Mouse (Mus musculus): ENCODE measurements around the gene Galnt15. TPM values are rescaled to one million over a fixed set of nuclear protein-coding genes. Genes with fewer than 3 reads are reported as not detected.
A peak's percentile ranks its signal among the peaks of the same experiment; 100 is the strongest.

The Galnt15 gene
- polyA plus RNA-seq, 1 experiment from 2014 or later: 0.42 TPM

DNA sequence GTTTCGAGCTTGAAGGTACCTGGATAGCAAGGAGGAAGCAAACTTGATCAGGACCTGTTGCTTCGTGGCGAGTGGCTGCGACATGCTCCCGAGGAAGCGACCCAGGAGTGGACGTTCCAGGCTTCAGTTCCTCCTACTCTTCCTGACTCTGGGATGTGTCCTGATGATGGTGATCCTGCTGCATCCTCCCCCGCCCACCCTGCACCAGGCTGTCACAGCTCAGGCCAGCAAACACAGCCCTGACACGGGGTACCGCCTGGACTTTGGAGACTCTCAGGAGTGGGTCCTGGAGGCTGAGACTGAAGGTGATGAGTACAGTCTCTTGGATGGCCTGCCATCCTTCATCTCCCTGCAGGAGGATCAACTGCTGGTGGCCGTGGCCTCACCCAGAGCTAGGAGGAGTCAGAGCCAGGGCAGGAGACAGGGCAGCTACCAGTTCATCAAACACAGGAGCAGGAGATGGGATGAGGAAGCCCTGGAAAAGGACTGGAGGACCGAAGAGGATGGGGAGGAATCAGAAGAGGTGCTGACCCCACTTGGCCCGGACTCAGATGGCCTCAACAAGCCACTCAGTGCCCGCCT lies 713 bp downstream of the Galnt15 start:
- WGBS: 72% methylated on average over 14 of the region's 14 CpGs
- Histone ChIP-seq H3K9me3 (ENCODE audit: control insufficient read depth) (no peaks in the 10 kb centered on the region), H3K4me3 (ENCODE audit: low read depth, low read length) (no peak overlapping the region), H3K4me1 (replicated peaks; ENCODE audit: control insufficient read depth, insufficient read depth, low read length) (no peaks in the 10 kb centered on the region; the same call in 1 of the 2 replicates), H3K27me3 (replicated peaks; ENCODE audit: control insufficient read depth, insufficient read depth, low read length) (no peaks in the 10 kb centered on the region), H3K36me3 (ENCODE audit: control insufficient read depth, insufficient read depth) (no peaks in the 10 kb centered on the region), H3K9ac (ENCODE audit: low read depth, low read length) (no peak overlapping the region), H3K4me2 (replicated peaks; ENCODE audit: low read depth) (peak overlapping the region; percentile 30; the same call in 1 of the 2 replicates), H3K27ac (ENCODE audit: low read depth, low read length) (no peak overlapping the region)
- no peak for ATAC-seq
- TF ChIP-seq CTCF (IDR thresholded peaks at IDR 0.05; ENCODE audit: low read depth): no peak

DNA sequence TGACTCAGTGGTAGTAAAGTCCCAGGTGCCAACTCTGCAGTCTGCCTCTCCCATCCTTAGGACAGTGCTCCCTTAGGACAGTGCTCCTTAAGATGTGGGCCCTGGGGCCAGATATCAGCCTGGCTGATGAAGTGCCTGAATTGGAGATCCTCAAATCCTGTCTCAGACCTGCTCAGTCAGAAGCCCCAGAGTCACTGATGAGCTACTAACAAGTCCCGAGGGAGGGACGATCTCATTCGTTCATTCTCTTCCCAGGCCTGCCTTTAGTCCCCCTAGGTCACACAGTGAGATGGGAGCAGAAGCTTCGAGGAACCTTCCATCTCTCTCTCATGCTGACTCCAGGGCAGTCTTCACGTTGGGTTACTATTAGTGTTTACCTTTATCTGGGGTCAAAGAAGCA lies 1.3 kb downstream of the Galnt15 start:
- ATAC-seq: no peak
- Histone ChIP-seq H3K9ac (ENCODE audit: low read depth, low read length) (no peak overlapping the region), H3K9me3 (ENCODE audit: control insufficient read depth) (no peaks in the 10 kb centered on the region), H3K27me3 (replicated peaks; ENCODE audit: control insufficient read depth, insufficient read depth, low read length) (no peaks in the 10 kb centered on the region), H3K4me3 (ENCODE audit: low read depth, low read length) (no peak overlapping the region), H3K27ac (ENCODE audit: low read depth, low read length) (no peak overlapping the region), H3K36me3 (ENCODE audit: control insufficient read depth, insufficient read depth) (no peaks in the 10 kb centered on the region), H3K4me2 (replicated peaks; ENCODE audit: low read depth) (no peak overlapping the region), H3K4me1 (replicated peaks; ENCODE audit: control insufficient read depth, insufficient read depth, low read length) (no peaks in the 10 kb centered on the region; the same call in 1 of the 2 replicates)
- no peak for TF ChIP-seq CTCF (IDR thresholded peaks at IDR 0.05; ENCODE audit: low read depth)
- WGBS: 79% methylated on average over 5 of the region's 5 CpGs

DNA sequence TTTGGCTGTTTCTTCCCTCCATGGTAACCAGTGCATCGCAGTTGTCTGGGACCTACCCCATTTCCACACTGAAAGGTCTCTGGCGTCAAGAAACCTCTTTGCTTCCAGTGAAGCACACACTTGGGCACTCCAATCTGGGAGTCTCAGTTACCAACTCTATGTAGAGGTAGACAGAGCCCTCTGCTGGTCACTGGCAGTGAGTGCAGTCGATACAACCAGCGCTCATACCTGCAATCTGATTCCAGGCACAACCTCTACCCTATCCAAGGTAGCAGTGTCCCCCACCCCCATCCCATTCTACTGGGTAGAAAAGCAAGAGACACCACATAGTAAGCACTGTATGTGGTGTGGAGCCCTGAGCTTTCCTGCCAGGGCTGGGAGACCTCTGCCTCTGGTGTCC lies 3.7 kb downstream of the Galnt15 start:
- H3K27me3 ChIP-seq (replicated peaks; ENCODE audit: control insufficient read depth, insufficient read depth, low read length): no peaks in the 10 kb centered on the region
- H3K4me3 ChIP-seq (ENCODE audit: low read depth, low read length): no peak overlapping the region
- no peak overlapping the region for H3K27ac ChIP-seq (ENCODE audit: low read depth, low read length)
- H3K4me2 ChIP-seq (replicated peaks; ENCODE audit: low read depth): no peak overlapping the region
- WGBS: 11% methylated on average over 4 of the region's 4 CpGs
- H3K9me3 ChIP-seq (ENCODE audit: control insufficient read depth): no peaks in the 10 kb centered on the region
- ATAC-seq: 0 out of 2 replicates have a peak, but pooled peaks have one; percentile 28
- H3K4me1 ChIP-seq (replicated peaks; ENCODE audit: control insufficient read depth, insufficient read depth, low read length): no peaks in the 10 kb centered on the region; the same call in 1 of the 2 replicates
- H3K36me3 ChIP-seq (ENCODE audit: control insufficient read depth, insufficient read depth): no peaks in the 10 kb centered on the region
- H3K9ac ChIP-seq (ENCODE audit: low read depth, low read length): no peak overlapping the region
- peak; percentile 94 for TF ChIP-seq CTCF (IDR thresholded peaks at IDR 0.05; ENCODE audit: low read depth)

DNA sequence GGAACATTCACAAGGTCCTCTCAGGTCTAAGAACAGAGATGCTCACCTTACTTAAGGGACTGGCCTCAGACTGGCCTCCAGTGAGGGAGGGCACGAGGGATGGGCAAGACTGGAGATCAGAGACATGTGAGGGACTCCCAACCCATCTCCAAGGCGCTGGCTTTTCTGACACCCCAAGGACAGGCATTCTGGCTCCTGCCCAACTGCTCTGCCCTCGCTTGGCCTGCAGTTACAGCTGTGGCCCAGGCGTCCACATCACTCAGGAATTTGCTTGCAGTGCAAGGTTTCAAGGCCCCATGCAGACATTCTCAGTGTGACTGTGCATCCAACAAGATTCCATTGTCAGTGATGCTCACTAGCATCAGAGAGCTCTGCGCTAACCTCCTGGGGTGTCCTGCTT lies 7.7 kb downstream of the Galnt15 start:
- H3K9me3 ChIP-seq (ENCODE audit: control insufficient read depth): no peaks in the 10 kb centered on the region
- no peak overlapping the region for H3K27ac ChIP-seq (ENCODE audit: low read depth, low read length)
- WGBS: 74% methylated on average over 5 of the region's 5 CpGs
- no peaks in the 10 kb centered on the region for H3K4me1 ChIP-seq (replicated peaks; ENCODE audit: control insufficient read depth, insufficient read depth, low read length)
- H3K4me2 ChIP-seq (replicated peaks; ENCODE audit: low read depth): no peak overlapping the region
- no peak overlapping the region for H3K9ac ChIP-seq (ENCODE audit: low read depth, low read length)
- no peak for ATAC-seq
- no peaks in the 10 kb centered on the region for H3K27me3 ChIP-seq (replicated peaks; ENCODE audit: control insufficient read depth, insufficient read depth, low read length)
- no peak overlapping the region for H3K4me3 ChIP-seq (ENCODE audit: low read depth, low read length)
- no peak for TF ChIP-seq CTCF (IDR thresholded peaks at IDR 0.05; ENCODE audit: low read depth)
- no peaks in the 10 kb centered on the region for H3K36me3 ChIP-seq (ENCODE audit: control insufficient read depth, insufficient read depth)

DNA sequence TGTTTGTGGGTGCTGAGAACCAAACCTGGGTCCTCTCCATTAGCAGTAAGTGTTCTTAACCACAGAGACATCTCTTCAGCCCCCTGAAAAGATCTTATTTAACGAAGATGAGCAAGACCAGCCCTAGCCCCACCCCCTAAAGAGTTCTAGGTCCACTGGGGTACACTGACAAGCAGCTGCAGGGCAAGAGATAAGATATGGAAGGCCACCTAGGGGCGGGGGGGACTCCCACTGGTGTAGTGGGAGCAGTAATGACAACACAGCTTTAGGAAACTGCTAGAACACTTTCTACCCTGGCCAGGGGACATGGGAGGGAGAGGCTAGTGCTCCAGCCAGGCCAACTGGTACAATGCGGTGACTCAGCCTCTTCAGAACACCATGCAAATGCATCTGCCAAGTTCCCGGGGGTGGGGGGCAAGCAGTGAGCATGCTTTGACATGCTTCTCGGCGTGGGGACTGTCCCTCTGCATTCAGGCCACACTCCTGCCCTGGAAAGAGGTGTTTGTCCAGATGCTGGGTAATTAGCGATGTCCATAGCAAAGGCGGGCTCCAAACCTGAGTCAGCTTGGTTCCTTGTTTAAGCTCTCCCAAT lies 9.0 kb downstream of the Galnt15 start:
- Histone ChIP-seq H3K9ac (ENCODE audit: low read depth, low read length) (no peak overlapping the region), H3K4me1 (replicated peaks; ENCODE audit: control insufficient read depth, insufficient read depth, low read length) (no peaks in the 10 kb centered on the region), H3K4me2 (replicated peaks; ENCODE audit: low read depth) (no peak overlapping the region), H3K27me3 (replicated peaks; ENCODE audit: control insufficient read depth, insufficient read depth, low read length) (no peaks in the 10 kb centered on the region), H3K4me3 (ENCODE audit: low read depth, low read length) (no peak overlapping the region), H3K27ac (ENCODE audit: low read depth, low read length) (no peak overlapping the region), H3K36me3 (ENCODE audit: control insufficient read depth, insufficient read depth) (no peaks in the 10 kb centered on the region), H3K9me3 (ENCODE audit: control insufficient read depth) (no peaks in the 10 kb centered on the region)
- no peak for ATAC-seq
- WGBS: 76% methylated on average over 8 of the region's 8 CpGs
- no peak for TF ChIP-seq CTCF (IDR thresholded peaks at IDR 0.05; ENCODE audit: low read depth)

DNA sequence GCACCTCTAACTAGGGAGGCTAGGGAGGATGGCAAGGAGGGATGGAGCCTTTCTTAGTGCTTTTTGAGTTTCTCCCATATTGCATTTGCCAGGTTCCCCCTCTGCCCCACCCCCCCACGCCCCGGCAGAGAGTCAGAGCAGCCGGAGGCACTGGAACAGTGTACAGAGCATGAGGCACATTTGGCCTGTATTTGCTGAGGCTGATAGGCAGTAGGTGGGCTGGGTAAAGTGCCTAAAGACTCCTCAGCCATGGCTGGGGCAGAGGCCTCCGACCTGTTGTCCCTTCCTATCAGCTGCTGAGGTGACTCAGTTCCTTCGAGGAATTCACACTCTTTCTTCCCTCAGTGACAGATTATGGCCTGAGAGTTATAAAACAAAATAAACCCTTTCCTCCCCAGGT lies 13.3 kb downstream of the Galnt15 start:
- Histone ChIP-seq H3K4me2 (replicated peaks; ENCODE audit: low read depth) (no peak overlapping the region), H3K27ac (ENCODE audit: low read depth, low read length) (no peak overlapping the region), H3K27me3 (replicated peaks; ENCODE audit: control insufficient read depth, insufficient read depth, low read length) (no peaks in the 10 kb centered on the region), H3K9me3 (ENCODE audit: control insufficient read depth) (no peaks in the 10 kb centered on the region), H3K4me3 (ENCODE audit: low read depth, low read length) (no peak overlapping the region), H3K36me3 (ENCODE audit: control insufficient read depth, insufficient read depth) (no peaks in the 10 kb centered on the region), H3K9ac (ENCODE audit: low read depth, low read length) (no peak overlapping the region), H3K4me1 (replicated peaks; ENCODE audit: control insufficient read depth, insufficient read depth, low read length) (no peaks in the 10 kb centered on the region)
- TF ChIP-seq CTCF (IDR thresholded peaks at IDR 0.05; ENCODE audit: low read depth): no peak
- ATAC-seq: no peak
- 24% methylated on average over 5 of the region's 5 CpGs for WGBS

Measured in intestine, postnatal 0 days (tissue).